Mouse (Mus musculus) liver, embryonic 14.5 days (tissue): ENCODE measurements at regions not wholly inside any gene's neighbourhood (a gene's known extent, or its start where the extent isn't known, plus 50 kb on each side); places are given as distances from the start of the nearest gene placed in this dataset.

Experiments used
- ATAC-seq: fragments of 200-750 bp; cut with Nextera tagmentation; 2 replicates; pipeline ENCODE4 v1.8.0; 2017; ENCODE audit warnings: moderate number of reproducible peaks, mild to moderate bottlenecking, moderate library complexity; ENCODE audit not compliant: insufficient read depth
- DNase-seq, 3 experiments: peaks; one replicate each; pipeline ENCODE4 v3.0.0-alpha.2; 2012 to 2013; ENCODE audit warnings: low read depth in 3 of 3, low spot score in 3 of 3
- H3K27ac ChIP-seq: fragments of 300-500 bp; sonication (generic); 2 replicates; pipeline ENCODE4 v1.5.1; 2014; ENCODE audit warnings: moderate library complexity, mild to moderate bottlenecking, control low read depth, inconsistent platforms
- H3K27me3 ChIP-seq: fragments of 300-500 bp; sonication (generic); 2 replicates; pipeline ENCODE4 v1.6.1; 2014; ENCODE audit warnings: mild to moderate bottlenecking, low read length, moderate library complexity; ENCODE audit not compliant: control insufficient read depth, insufficient read depth
- H3K36me3 ChIP-seq: fragments of 300-500 bp; sonication (generic); replicated peaks from 2 replicates; pipeline ENCODE4 v1.6.1; 2014; ENCODE audit warnings: low read depth; ENCODE audit not compliant: control insufficient read depth, insufficient read depth
- H3K4me1 ChIP-seq, 2 experiments: fragments of 200-500 bp in 1 of 2; fragments of 300-500 bp in 1 of 2; sonication (generic) in 1 of 2; replicated peaks; 2 replicates each; pipeline ENCODE4 v1.6.1; 2012 to 2014; ENCODE audit warnings: antibody characterized with exemption in 1 of 2, inconsistent platforms in 1 of 2, low read length in 1 of 2; ENCODE audit not compliant: control insufficient read depth in 2 of 2, insufficient read depth in 2 of 2
- H3K4me2 ChIP-seq: fragments of 300-500 bp; sonication (generic); 2 replicates; pipeline ENCODE4 v1.6.1; 2014; ENCODE audit warnings: low read depth, mild to moderate bottlenecking, control low read depth, moderate library complexity
- H3K4me3 ChIP-seq, 2 experiments: fragments of 200-500 bp in 1 of 2; fragments of 300-500 bp in 1 of 2; sonication (generic) in 1 of 2; 2 replicates each; pipeline ENCODE4 v1.5.1; 2012 to 2014; ENCODE audit warnings: low read depth in 2 of 2, low read length in 2 of 2, mild to moderate bottlenecking in 2 of 2, control low read depth in 1 of 2, inconsistent platforms in 1 of 2, moderate library complexity in 1 of 2; ENCODE audit not compliant: insufficient read depth in 1 of 2
- H3K9ac ChIP-seq: fragments of 300-500 bp; sonication (generic); replicated peaks from 2 replicates; pipeline ENCODE4 v1.6.1; 2014; ENCODE audit warnings: mild to moderate bottlenecking, control low read depth, moderate library complexity
- H3K9me3 ChIP-seq: fragments of 300-500 bp; sonication (generic); 2 replicates; pipeline ENCODE4 v1.6.1; 2016; ENCODE audit warnings: low read length, mixed read lengths; ENCODE audit not compliant: control insufficient read depth
- CTCF ChIP-seq: IDR thresholded peaks from 2 replicates; pipeline ENCODE4 v1.5.1; 2016; ENCODE audit warnings: antibody characterized with exemption, low read depth, control low read depth
- EP300 ChIP-seq: IDR thresholded peaks from 2 replicates; pipeline ENCODE4 v1.6.1; 2016; ENCODE audit warnings: antibody characterized with exemption, low read depth
- WGBS: fragments of 180-500 bp; shearing (Covaris S2); extraction: QIAGEN DNeasy Blood & Tissue Kit; methylation state at CpG from one replicate; pipeline ENCODE4 v1.1.7; 2014; ENCODE audit not compliant: insufficient replicate concordance; 5-methylcytosine and 5-hydroxymethylcytosine counted together

DNA sequence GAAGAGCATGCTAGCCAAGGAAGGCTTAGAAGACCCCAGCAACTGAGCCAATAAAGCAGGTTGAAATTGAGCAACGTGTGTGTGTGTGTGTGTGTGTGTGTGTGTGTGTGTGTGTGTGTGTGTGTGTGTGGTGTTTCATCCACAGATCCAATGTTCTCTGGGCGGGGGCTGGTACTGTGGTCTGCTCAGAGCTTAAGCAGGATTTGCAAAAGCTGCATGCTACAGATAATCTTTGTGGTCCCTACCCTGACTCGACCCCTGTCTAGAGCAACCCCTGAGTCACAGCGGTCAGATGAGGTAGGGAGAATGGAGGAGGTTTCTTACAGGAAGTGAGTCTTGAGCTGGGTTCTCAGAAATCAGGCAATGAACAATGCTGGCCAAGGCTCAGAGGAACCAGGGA is 75.6 kb upstream of the Crhr1 start:
- H3K4me2 ChIP-seq = no peak overlapping the region
- TF ChIP-seq CTCF (no peak), EP300 (no peak)
- DNase-seq = no peak
- no peak overlapping the region for H3K27ac ChIP-seq
- no peak overlapping the region for H3K4me3 ChIP-seq
- no peak overlapping the region for H3K9ac ChIP-seq
- H3K36me3 ChIP-seq = no peaks in the 10 kb centered on the region
- no peaks in the 10 kb centered on the region for H3K27me3 ChIP-seq
- no peaks in the 10 kb centered on the region for H3K9me3 ChIP-seq
- no peak for ATAC-seq
- 18% methylated on average over 4 of the region's 4 CpGs for WGBS
- no peaks in the 10 kb centered on the region; a peak in 1 of 4 replicates for H3K4me1 ChIP-seq

- H3K4me3 ChIP-seq = no peak overlapping the region
- no peaks in the 10 kb centered on the region for H3K27me3 ChIP-seq
- H3K9ac ChIP-seq = no peak overlapping the region
- H3K4me1 ChIP-seq = no peaks in the 10 kb centered on the region; a peak in 1 of 4 replicates
- H3K27ac ChIP-seq = no peak overlapping the region
- DNase-seq = peak in 2 of 3 experiments; percentile 4 to 12
- no peak overlapping the region; the same call in 1 of the 2 replicates for H3K4me2 ChIP-seq
- no peaks in the 10 kb centered on the region for H3K36me3 ChIP-seq
- WGBS = 64% methylated on average over 6 of the region's 6 CpGs
- no peaks in the 10 kb centered on the region for H3K9me3 ChIP-seq
- TF ChIP-seq CTCF (no peak), EP300 (no peak)
- no peak for ATAC-seq
These were observed 74.1 kb upstream of the Crhr1 start for GRCm38 (mm10) chr11:104058600-104058999.

DNA sequence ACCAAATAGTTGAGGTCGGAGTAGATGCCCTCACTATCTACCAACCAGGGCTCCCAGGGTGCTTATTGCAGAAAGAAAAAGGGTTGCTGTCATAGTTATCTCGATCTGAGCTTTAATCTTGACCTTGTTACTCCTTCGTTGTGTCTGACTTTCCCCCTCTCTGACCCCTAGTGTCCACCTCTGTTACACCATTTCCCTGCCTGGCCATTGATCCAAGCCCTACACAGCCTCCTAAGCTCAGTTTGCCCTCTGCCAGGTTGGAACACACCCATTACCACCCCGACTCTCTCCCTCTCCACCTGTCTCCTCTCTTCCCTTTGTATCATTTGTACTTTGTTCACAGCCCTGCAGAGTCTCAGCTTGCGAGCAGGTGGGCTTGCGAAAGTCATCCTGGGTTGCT is 73.6 kb upstream of the Crhr1 start:
- Histone ChIP-seq H3K9ac (no peak overlapping the region), H3K27ac (no peak overlapping the region), H3K36me3 (no peaks in the 10 kb centered on the region), H3K4me2 (no peak overlapping the region), H3K27me3 (no peaks in the 10 kb centered on the region), H3K9me3 (no peaks in the 10 kb centered on the region), H3K4me1 (no peaks in the 10 kb centered on the region; a peak in 1 of 4 replicates), H3K4me3 (no peak overlapping the region)
- ATAC-seq (no peak), DNase-seq (no peak)
- TF ChIP-seq EP300 (no peak), CTCF (no peak)
- 33% methylated on average over 6 of the region's 6 CpGs for WGBS

DNA sequence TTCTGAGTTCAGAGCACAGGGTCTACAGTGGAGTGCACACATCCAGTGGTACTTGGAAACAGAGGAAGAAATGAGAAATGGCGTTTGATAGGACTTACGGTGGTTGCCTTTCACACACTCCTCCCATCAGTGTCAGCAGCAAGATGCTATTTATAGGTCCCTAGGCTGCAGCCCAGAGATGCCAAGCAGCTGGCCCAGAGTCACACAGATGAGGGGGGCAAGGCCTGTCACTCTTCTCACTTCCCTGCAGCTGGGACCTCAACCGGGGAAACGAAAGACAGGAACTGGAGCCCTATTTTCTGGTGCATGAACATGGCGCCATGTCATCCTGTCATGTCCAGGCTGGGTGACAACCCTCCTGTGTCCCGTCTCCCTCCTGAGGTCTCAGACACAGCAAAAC is 71.3 kb upstream of the Crhr1 start:
- no peak for DNase-seq
- Histone ChIP-seq H3K27me3 (no peaks in the 10 kb centered on the region), H3K27ac (no peak overlapping the region), H3K4me1 (no peaks in the 10 kb centered on the region; a peak in 1 of 4 replicates), H3K4me2 (no peak overlapping the region), H3K4me3 (no peak overlapping the region), H3K36me3 (no peaks in the 10 kb centered on the region), H3K9ac (no peak overlapping the region), H3K9me3 (no peaks in the 10 kb centered on the region)
- WGBS = 63% methylated on average over 6 of the region's 6 CpGs
- TF ChIP-seq CTCF (no peak), EP300 (no peak)
- ATAC-seq = no peak

GRCm38 (mm10) chr11:104065181-104065580 is 67.5 kb upstream of the Crhr1 start:
- Histone ChIP-seq H3K9me3 (no peaks in the 10 kb centered on the region), H3K4me3 (no peak overlapping the region), H3K27me3 (no peaks in the 10 kb centered on the region), H3K36me3 (no peaks in the 10 kb centered on the region), H3K9ac (no peak overlapping the region), H3K4me2 (no peak overlapping the region), H3K4me1 (no peaks in the 10 kb centered on the region), H3K27ac (no peak overlapping the region)
- TF ChIP-seq EP300 (no peak), CTCF (no peak)
- ATAC-seq (no peak), DNase-seq (no peak)
- 66% methylated on average over 5 of the region's 5 CpGs for WGBS
